Comparison of ENCODE assay signal across 17 mouse cellular contexts in genomic region chr11:77528420-77528819, GRCm38 (mm10). TPM values are rescaled to one million over a fixed set of nuclear protein-coding genes. Genes with fewer than 3 reads are reported as not detected.
DNase-seq lines count a peak whose midpoint lies in the region; ATAC-seq and TF ChIP-seq lines count a peak whose summit lies in the region.
"Not testable (repeated sequence)": the region's sequence is repeated elsewhere in the genome, so short reads cannot be mapped to it uniquely, and the experiment has no call there.
"Had no signal": no experiment of that assay in that cellular context is flagged by ENCODE, and none has a peak within 500 bp of the region (broad histone marks: within the 10 kb centered on the region; RNA-seq: fewer than 3 reads in every experiment).

No protein-coding gene starts in this region.

- not testable (repeated sequence) for H3K79me2 ChIP-seq in heart, adult 2 months (replicated peaks; ENCODE audit: control insufficient read depth, insufficient read depth, low read length)

- WGBS in heart, adult 2 months, result 89% methylated on average over 3 of the region's 3 CpGs
- WGBS in stomach, postnatal 0 days, result 85% methylated on average over 3 of the region's 3 CpGs

- H3K9me3 ChIP-seq in stomach, postnatal 0 days (ENCODE audit: control insufficient read depth, low read length), result not testable (repeated sequence)

- not testable (repeated sequence) for TF ChIP-seq POLR2A in heart, adult 2 months (IDR thresholded peaks at IDR 0.05; ENCODE audit: insufficient read depth, low read depth, low read length)

- H3K4me2 ChIP-seq in stomach, postnatal 0 days (replicated peaks; ENCODE audit: low read depth), result not testable (repeated sequence)

- not testable (repeated sequence) for TF ChIP-seq EP300 in heart, adult 2 months (IDR thresholded peaks at IDR 0.05; ENCODE audit: insufficient read depth, low read depth, low read length); stomach, postnatal 0 days (optimal IDR thresholded peaks at IDR 0.05)

- not testable (repeated sequence) for H3K36me3 ChIP-seq in heart, adult 2 months (ENCODE audit: control insufficient read depth, insufficient read depth, low read length); stomach, postnatal 0 days (ENCODE audit: control insufficient read depth, insufficient read depth, low read length)

- intact Hi-C loops in heart, adult 2 months (cut with DNase I), result not testable (repeated sequence)

- DNase-seq in ES-CJ7 (ENCODE audit: low read depth, low spot score) (peak; percentile 51), R1 (ENCODE audit: low read depth, low spot score) (peak; percentile 55)
- not testable (repeated sequence) for DNase-seq in heart, adult 2 months; layer of hippocampus, adult 2 months (ENCODE audit: low spot score in 2 of 2); stomach, postnatal 0 days (ENCODE audit: low spot score)

- H3K27ac ChIP-seq in heart, adult 2 months; layer of hippocampus, adult 2 months; stomach, postnatal 0 days (replicated peaks): not testable (repeated sequence)

- not testable (repeated sequence) for ATAC-seq in stomach, postnatal 0 days (ENCODE audit: low FRiP score, low TSS enrichment)

- not testable (repeated sequence) for H3K4me3 ChIP-seq in heart, adult 2 months; layer of hippocampus, adult 2 months; stomach, postnatal 0 days (ENCODE audit: low read depth, low read length)

- not testable (repeated sequence) for H3K27me3 ChIP-seq in heart, adult 2 months (ENCODE audit: control insufficient read depth, insufficient read depth, low read length); stomach, postnatal 0 days (ENCODE audit: control insufficient read depth, insufficient read depth, low read length)

- not testable (repeated sequence) for H3K4me1 ChIP-seq in heart, adult 2 months (ENCODE audit: control insufficient read depth, insufficient read depth, low read length); stomach, postnatal 0 days (replicated peaks; ENCODE audit: control insufficient read depth, insufficient read depth)

- not testable (repeated sequence) for H3K9ac ChIP-seq in heart, adult 2 months (ENCODE audit: low read depth, low read length); stomach, postnatal 0 days (ENCODE audit: low read length)

- TF ChIP-seq CTCF in heart, adult 2 months (IDR thresholded peaks at IDR 0.05), result 0 out of 2 replicates have a peak, but pooled peaks have one; percentile 6
- peak; percentile 22; the same call in 1 of the 2 replicates for TF ChIP-seq CTCF in layer of hippocampus, adult 2 months (conservative IDR thresholded peaks at IDR 0.05)
- peak; percentile 20; the same call in 1 of the 2 replicates for TF ChIP-seq CTCF in stomach, postnatal 0 days (IDR thresholded peaks at IDR 0.05; ENCODE audit: low read depth)

RNA-seq across cellular contexts. Expression of gene Gm10392, which starts 9.4 kb away (rescaled TPM):
- not detected for total RNA-seq in heart, adult 2 months (2021)
- 0.06 TPM in 1 of 2 replicates, not detected in the other for polyA plus RNA-seq in heart, adult 2 months (2012; rRNA removed)
- total RNA-seq in layer of hippocampus, adult 2 months (2021), result not detected
- polyA plus RNA-seq in stomach, postnatal 0 days (2015; fragmentation: Nextera tagmentation; extraction: Ambion mirVana), result 0.06 and 0.07 TPM in 2 replicates
- total RNA-seq: adrenal gland, adult 18-20 months; adrenal gland, adult 8-10 months; adrenal gland, postnatal 14 days; adrenal gland, postnatal 36 days; ES-E14; forebrain, postnatal 0 days had no signal
- polyA plus RNA-seq: cerebellum, adult 2 months; cortical plate, adult 2 months; embryonic facial prominence, embryonic 12.5 days; embryonic facial prominence, embryonic 14.5 days; forebrain, embryonic 15.5 days; forebrain, postnatal 0 days; Patski had no signal

RNA-seq across cellular contexts. Expression of gene Trp53i13, which starts 12.6 kb away (rescaled TPM):
- total RNA-seq in heart, adult 2 months (2021), result 1 to 10 TPM; 8.3 to 9.8 TPM
- polyA plus RNA-seq in heart, adult 2 months (2012; rRNA removed), result 13.5 and 14.2 TPM in 2 replicates
- 1 to 10 TPM; 5.7 to 7.4 TPM for total RNA-seq in layer of hippocampus, adult 2 months (2021)
- 19.5 and 20.9 TPM in 2 replicates for polyA plus RNA-seq in stomach, postnatal 0 days (2015; fragmentation: Nextera tagmentation; extraction: Ambion mirVana)

RNA-seq across cellular contexts. Expression of gene Abhd15, which starts 13.5 kb away (rescaled TPM):
- total RNA-seq in heart, adult 2 months (2021), result 1 to 10 TPM; 2.4 to 2.9 TPM
- polyA plus RNA-seq in heart, adult 2 months (2012; rRNA removed), result 1.4 and 2.0 TPM in 2 replicates
- total RNA-seq in layer of hippocampus, adult 2 months (2021), result 1 to 10 TPM; 1.4 to 1.7 TPM
- polyA plus RNA-seq in stomach, postnatal 0 days (2015; fragmentation: Nextera tagmentation; extraction: Ambion mirVana), result 1.8 and 1.9 TPM in 2 replicates

RNA-seq across cellular contexts. Expression of gene Git1, which starts 35.1 kb away (rescaled TPM):
- 10 to 100 TPM; 53.3 to 59.4 TPM for total RNA-seq in heart, adult 2 months (2021)
- 52.3 and 54.0 TPM in 2 replicates for polyA plus RNA-seq in heart, adult 2 months (2012; rRNA removed)
- total RNA-seq in layer of hippocampus, adult 2 months (2021), result 100 to 1,000 TPM; 295 to 316 TPM
- polyA plus RNA-seq in stomach, postnatal 0 days (2015; fragmentation: Nextera tagmentation; extraction: Ambion mirVana), result 5.9 and 7.9 TPM in 2 replicates

RNA-seq across cellular contexts. Expression of gene Ankrd13b, which starts 38.9 kb away (rescaled TPM):
- 10 to 100 TPM in 1 of 2 experiments, 1 to 10 TPM in 1; 9.2 to 10.6 TPM for total RNA-seq in heart, adult 2 months (2021)
- polyA plus RNA-seq in heart, adult 2 months (2012; rRNA removed), result 19.4 and 20.3 TPM in 2 replicates
- 10 to 100 TPM; 80.1 to 81.7 TPM for total RNA-seq in layer of hippocampus, adult 2 months (2021)
- 2.4 and 3.0 TPM in 2 replicates for polyA plus RNA-seq in stomach, postnatal 0 days (2015; fragmentation: Nextera tagmentation; extraction: Ambion mirVana)
